Mouse (Mus musculus): ENCODE measurements around the gene Gatb. TPM values are rescaled to one million over a fixed set of nuclear protein-coding genes. Genes with fewer than 3 reads are reported as not detected.
"Not testable (repeated sequence)": the region's sequence is repeated elsewhere in the genome, so short reads cannot be mapped to it uniquely, and the experiment has no call there.

The Gatb gene
- polyA plus RNA-seq (2012; ENCODE audit: insufficient read depth, insufficient read length, missing spikeins): 60.3 and 65.3 TPM in 2 replicates

DNA sequence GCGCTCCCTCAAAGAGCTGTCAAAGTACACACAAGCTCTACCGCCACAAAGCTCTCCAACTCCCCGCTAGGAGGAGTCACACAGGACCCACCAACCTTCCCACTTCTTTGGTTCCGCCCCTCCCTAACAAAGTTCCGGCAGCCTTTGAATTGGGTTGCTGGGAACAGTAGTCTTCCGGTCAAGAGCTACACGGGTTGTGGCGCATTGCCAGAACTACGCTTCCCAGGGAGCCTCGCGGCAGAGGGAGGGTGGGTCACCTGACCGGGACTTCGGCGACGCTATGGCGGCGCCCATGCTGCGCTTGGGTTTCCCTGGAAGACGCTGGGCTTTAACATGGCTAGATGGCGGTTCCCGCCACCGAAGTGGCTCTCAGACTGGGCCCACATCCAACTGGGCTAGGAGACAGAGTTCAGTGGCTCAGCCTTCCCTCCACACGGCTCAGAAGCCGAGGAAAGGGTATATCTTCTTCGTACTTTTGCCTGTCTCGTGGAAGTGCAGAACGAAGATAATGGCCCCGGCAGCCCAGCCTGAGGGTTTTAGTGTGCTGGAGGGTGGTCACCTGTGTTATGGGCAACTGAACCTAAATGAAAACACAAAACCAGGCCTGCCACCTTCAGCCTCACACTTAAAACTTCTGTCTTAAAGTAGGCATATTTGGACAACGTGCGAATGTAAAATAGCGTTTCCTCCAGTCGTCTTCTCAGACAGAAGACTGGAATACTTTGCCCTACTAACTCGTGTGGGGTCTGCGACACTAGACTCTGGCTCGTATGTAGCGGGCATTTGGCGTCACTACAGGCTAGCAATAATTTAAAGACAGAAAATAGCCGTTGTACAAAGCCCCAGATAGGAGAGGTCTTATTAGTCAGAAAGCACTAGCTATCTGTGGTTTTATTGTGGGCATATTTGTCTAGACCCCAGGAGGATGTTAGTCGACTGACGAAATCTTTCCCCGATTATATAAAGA is at the start of gene Gatb:
TSS of gene Gatb (plus strand) at position 256 of the 967 bp plus-strand sequence.
- Histone ChIP-seq H3K27ac (replicated peaks; ENCODE audit: low read depth, low read length) (peak within 1 kb of the TSS; percentile 81), H3K4me3 (ENCODE audit: insufficient read depth, low read depth, low read length) (peak within 1 kb of the TSS; percentile 64), H3K4me1 (ENCODE audit: control insufficient read depth, insufficient read depth, insufficient read length, low read length) (no peaks in the 10 kb centered on the region; the same call in 1 of the 2 replicates)

- Histone ChIP-seq H3K4me1 (ENCODE audit: control insufficient read depth, insufficient read depth, insufficient read length, low read length) (no peaks in the 10 kb centered on the region), H3K27ac (replicated peaks; ENCODE audit: low read depth, low read length) (no peak overlapping the region), H3K4me3 (ENCODE audit: insufficient read depth, low read depth, low read length) (no peak overlapping the region)
These were observed 43.2 kb upstream of the Gatb start for GRCm38 (mm10) chr3:85530601-85531161.

DNA sequence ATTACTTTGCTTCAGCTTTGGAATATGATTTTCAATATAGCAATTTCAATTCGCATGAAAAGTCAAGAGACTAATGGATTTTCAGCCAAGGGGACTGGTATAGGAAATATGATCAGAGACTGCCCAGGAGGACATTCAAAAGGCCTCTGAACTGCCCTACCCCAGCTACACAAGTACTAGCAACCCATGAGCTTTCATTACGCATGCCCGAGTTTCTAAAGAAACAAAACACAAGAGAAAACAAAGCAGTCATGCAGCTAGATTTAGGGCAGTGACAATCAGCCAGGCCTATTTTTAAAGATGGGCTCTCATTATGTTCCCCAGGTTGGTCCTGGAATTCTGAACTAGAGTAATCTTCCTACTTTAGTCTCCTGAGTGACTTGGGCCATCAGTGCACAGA is 41.5 kb upstream of the Gatb start:
- Histone ChIP-seq H3K4me1 (ENCODE audit: control insufficient read depth, insufficient read depth, insufficient read length, low read length) (no peaks in the 10 kb centered on the region), H3K27ac (replicated peaks; ENCODE audit: low read depth, low read length) (no peak overlapping the region), H3K4me3 (ENCODE audit: insufficient read depth, low read depth, low read length) (no peak overlapping the region)

- H3K27ac ChIP-seq (replicated peaks; ENCODE audit: low read depth, low read length): no peak overlapping the region
- H3K4me1 ChIP-seq (ENCODE audit: control insufficient read depth, insufficient read depth, insufficient read length, low read length): no peaks in the 10 kb centered on the region
These were observed 38.9 kb upstream of the Gatb start for GRCm38 (mm10) chr3:85535042-85535441.

DNA sequence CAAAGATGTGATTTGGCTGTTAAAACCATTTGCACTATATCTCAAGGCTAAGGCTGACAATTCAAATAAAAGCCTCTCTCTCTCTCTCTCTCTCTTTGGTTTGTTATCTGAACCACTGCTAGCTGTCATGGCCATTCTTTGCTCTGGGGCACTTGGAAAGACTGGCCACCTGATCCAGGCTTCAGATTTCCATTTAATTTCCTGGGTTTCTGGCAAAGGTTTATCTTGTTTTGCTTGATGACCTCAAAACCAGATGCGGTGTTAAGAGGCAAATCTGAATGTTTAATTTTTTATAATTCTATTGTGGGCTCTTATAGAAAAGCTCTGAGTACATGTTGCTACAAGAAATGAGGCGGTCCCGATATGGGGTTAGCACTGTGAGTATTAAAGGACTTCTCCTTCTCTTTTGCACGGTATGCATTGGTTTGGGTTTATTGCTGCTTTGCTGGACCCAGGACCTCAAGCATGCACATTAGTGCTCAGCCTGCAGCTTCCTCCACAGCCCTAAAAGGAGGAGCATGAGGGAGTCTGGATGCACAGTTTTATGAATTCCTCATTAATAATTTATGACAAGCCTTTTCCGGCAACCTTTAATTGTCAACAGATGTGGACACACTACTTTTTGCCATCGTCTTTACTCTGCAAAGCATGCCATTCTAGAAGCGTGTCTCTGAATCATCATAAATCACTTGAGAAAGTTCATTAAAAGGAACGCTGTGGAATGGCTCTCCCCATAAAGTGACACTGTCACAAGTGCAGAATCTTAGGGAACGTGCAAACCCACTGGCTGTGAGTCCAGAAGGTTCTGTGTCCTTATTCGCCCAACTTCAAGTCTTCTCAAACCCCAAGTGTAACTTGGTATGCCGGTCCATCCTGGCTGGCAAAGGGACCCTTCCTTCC is 38.0 kb upstream of the Gatb start:
- H3K4me1 ChIP-seq (ENCODE audit: control insufficient read depth, insufficient read depth, insufficient read length, low read length): no peaks in the 10 kb centered on the region
- H3K27ac ChIP-seq (replicated peaks; ENCODE audit: low read depth, low read length): no peak overlapping the region
- no peak overlapping the region for H3K4me3 ChIP-seq (ENCODE audit: insufficient read depth, low read depth, low read length)

More at GRCm38 (mm10) chr3:85535042-85535441, 38.9 kb upstream of the Gatb start:
- no peak overlapping the region for H3K4me3 ChIP-seq (ENCODE audit: insufficient read depth, low read depth, low read length)

DNA sequence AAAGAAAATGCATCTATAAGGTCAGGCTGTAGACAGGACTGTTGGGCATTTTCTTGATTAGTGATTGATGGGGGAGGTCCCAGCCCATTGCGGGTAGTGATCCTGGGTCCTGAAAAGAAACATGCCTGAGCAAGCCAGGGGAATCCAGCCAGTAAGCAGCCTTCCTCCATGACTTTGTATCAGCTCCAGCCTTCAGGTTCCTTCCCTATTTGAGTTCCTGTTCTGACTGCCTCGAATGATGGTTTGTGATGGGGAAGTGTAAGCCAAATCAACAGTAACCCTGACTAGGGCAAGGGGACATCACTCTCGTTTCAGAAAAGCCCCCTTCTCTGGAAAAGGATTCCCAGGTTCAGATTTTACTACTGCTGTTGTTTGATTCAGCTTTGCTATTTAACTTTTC is 31.2 kb upstream of the Gatb start:
- H3K27ac ChIP-seq (replicated peaks; ENCODE audit: low read depth, low read length): no peak overlapping the region
- H3K4me3 ChIP-seq (ENCODE audit: insufficient read depth, low read depth, low read length): no peak overlapping the region
- H3K4me1 ChIP-seq (ENCODE audit: control insufficient read depth, insufficient read depth, insufficient read length, low read length): no peaks in the 10 kb centered on the region

GRCm38 (mm10) chr3:85543652-85544051 is 30.3 kb upstream of the Gatb start:
- H3K4me1 ChIP-seq (ENCODE audit: control insufficient read depth, insufficient read depth, insufficient read length, low read length): no peaks in the 10 kb centered on the region
- no peak overlapping the region for H3K27ac ChIP-seq (replicated peaks; ENCODE audit: low read depth, low read length)
- no peak overlapping the region for H3K4me3 ChIP-seq (ENCODE audit: insufficient read depth, low read depth, low read length)

DNA sequence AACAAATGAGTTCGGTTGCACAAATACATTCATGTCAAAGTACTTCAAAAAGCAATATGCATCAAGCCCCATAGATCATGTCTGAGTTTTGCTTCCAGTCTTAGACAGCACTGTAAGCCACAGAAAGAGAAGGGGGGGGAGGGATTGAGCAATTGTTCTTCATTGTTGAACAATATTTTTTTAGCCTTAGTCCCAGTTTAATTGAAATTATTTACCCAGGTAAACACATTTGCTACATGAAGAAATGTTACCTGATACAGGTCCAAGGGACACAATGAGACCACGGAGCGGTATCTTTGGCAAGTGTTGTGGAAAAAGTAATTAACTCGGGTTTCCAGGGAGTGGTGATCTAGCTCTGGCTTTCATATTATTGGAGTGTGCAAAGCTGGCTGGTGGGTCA is 23.6 kb upstream of the Gatb start:
- no peak overlapping the region for H3K27ac ChIP-seq (replicated peaks; ENCODE audit: low read depth, low read length)
- H3K4me1 ChIP-seq (ENCODE audit: control insufficient read depth, insufficient read depth, insufficient read length, low read length): no peaks in the 10 kb centered on the region
- no peak overlapping the region for H3K4me3 ChIP-seq (ENCODE audit: insufficient read depth, low read depth, low read length)

GRCm38 (mm10) chr3:85551352-85551751 is 22.6 kb upstream of the Gatb start:
- Histone ChIP-seq H3K4me3 (ENCODE audit: insufficient read depth, low read depth, low read length) (no peak overlapping the region), H3K4me1 (ENCODE audit: control insufficient read depth, insufficient read depth, insufficient read length, low read length) (no peaks in the 10 kb centered on the region), H3K27ac (replicated peaks; ENCODE audit: low read depth, low read length) (no peak overlapping the region)

DNA sequence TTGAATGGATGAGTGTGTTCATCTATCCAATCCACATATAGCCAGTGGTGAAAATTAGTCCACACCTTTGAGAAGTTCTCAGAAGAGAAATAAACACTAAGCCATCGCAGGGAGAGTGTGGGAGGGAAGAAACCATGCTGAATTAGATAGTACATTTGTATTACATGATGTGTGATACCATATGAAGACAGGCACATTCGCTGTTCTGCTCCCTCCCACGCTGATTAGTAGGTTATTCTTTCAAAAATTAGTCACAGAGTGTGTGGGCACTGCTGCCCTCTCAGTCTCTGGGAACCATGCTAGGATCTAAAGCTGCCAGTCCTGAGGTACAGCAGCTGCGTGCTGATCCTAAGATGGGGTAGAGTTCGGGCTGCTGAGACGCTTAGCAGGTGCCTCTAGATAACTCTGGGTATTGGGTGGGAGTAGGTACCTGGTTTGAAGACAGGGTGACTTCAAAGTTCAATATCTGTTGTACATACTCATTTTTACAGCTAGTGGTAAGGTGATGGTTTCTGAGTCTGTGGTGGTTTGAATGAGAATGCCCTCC is 20.1 kb upstream of the Gatb start:
- H3K4me1 ChIP-seq (ENCODE audit: control insufficient read depth, insufficient read depth, insufficient read length, low read length): no peaks in the 10 kb centered on the region
- no peak overlapping the region for H3K27ac ChIP-seq (replicated peaks; ENCODE audit: low read depth, low read length)
- no peak overlapping the region for H3K4me3 ChIP-seq (ENCODE audit: insufficient read depth, low read depth, low read length)

DNA sequence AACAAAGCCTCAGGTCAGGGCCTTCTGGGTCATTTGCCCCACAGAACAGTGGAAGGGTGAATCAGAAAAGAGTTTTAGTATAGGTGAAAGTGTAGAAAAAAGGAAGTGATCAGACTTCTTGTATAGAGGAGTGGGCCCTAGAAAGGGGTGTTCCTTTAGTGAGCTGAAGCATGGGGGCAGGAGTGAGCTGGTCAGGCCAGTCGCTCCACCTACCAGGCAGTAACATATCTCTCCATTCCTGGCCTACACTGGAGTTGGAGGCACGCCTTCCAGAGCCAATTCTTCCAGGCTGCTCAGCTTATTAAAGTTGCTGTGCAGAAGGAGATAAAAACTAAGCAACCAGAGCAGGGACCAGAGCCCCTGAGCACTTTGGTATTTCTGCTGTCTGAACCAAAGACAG is 9.3 kb upstream of the Gatb start:
- Histone ChIP-seq H3K4me1 (ENCODE audit: control insufficient read depth, insufficient read depth, insufficient read length, low read length) (no peaks in the 10 kb centered on the region), H3K4me3 (ENCODE audit: insufficient read depth, low read depth, low read length) (no peak overlapping the region), H3K27ac (replicated peaks; ENCODE audit: low read depth, low read length) (no peak overlapping the region)

DNA sequence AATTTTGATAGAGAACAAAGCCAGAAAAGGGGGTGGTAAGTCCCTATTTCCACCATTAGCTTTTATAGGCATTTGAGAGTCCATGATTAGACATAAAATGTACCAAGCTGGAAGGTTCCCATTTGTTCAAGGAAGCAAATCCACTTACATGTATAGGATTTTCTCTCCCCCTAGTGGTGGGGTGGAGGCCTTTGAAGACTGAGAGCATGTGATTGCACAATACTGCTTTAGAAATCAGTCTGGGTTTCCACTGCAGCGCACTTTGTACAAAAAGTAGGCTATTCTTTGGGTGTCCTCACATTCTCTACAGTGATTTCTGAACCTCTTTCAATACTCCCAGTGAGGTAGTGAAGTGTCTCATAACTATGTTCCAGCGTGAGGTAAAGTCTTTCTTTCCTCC is 2.6 kb upstream of the Gatb start:
- Histone ChIP-seq H3K4me3 (ENCODE audit: insufficient read depth, low read depth, low read length) (no peak overlapping the region), H3K4me1 (ENCODE audit: control insufficient read depth, insufficient read depth, insufficient read length, low read length) (no peaks in the 10 kb centered on the region; the same call in 1 of the 2 replicates), H3K27ac (replicated peaks; ENCODE audit: low read depth, low read length) (no peak overlapping the region)

- not testable (repeated sequence) for H3K4me1 ChIP-seq (ENCODE audit: control insufficient read depth, insufficient read depth, insufficient read length, low read length); H3K27ac ChIP-seq (replicated peaks; ENCODE audit: low read depth, low read length); H3K4me3 ChIP-seq (ENCODE audit: insufficient read depth, low read depth, low read length)
These were observed 1.4 kb upstream of the Gatb start for GRCm38 (mm10) chr3:85572502-85572901.

GRCm38 (mm10) chr3:85573216-85573863 is 579 bp upstream of the Gatb start:
- no peak overlapping the region for H3K27ac ChIP-seq (replicated peaks; ENCODE audit: low read depth, low read length)
- H3K4me3 ChIP-seq (ENCODE audit: insufficient read depth, low read depth, low read length): peak overlapping the region; percentile 57
- H3K4me1 ChIP-seq (ENCODE audit: control insufficient read depth, insufficient read depth, insufficient read length, low read length): no peaks in the 10 kb centered on the region; the same call in 1 of the 2 replicates
